Mouse (Mus musculus) testis, adult 2 months (tissue): ENCODE results near the gene Slc43a2.

Experiments
- CTCF ChIP-seq: fragments of 200-500 bp; IDR thresholded peaks from 2 replicates; pipeline ENCODE4 v1.5.1; 2012; ENCODE audit warnings: low read depth, mild to moderate bottlenecking, inconsistent platforms, low read length, moderate library complexity; ENCODE audit not compliant: control insufficient read depth, insufficient read depth, insufficient replicate concordance
- POLR2A ChIP-seq: fragments of 200-500 bp; IDR thresholded peaks from 2 replicates; pipeline ENCODE4 v1.6.1; 2012; ENCODE audit warnings: low read depth, mild to moderate bottlenecking, inconsistent platforms, low read length, moderate library complexity; ENCODE audit not compliant: control insufficient read depth

GRCm38 (mm10) chr11:75537025-75537414 lies 5.5 kb downstream of the Slc43a2 start:
- TF ChIP-seq CTCF (no peak), POLR2A (no peak)
